Comparison of ENCODE assay signal across 9 mouse cellular contexts in genomic region chr10:7047288-7047918, GRCm38 (mm10). TPM values are rescaled to one million over a fixed set of nuclear protein-coding genes. Genes with fewer than 3 reads are reported as not detected.
DNase-seq lines count a peak whose midpoint lies in the region; ATAC-seq and TF ChIP-seq lines count a peak whose summit lies in the region.
"Had no signal": no experiment of that assay in that cellular context is flagged by ENCODE, and none has a peak within 500 bp of the region (broad histone marks: within the 10 kb centered on the region; RNA-seq: fewer than 3 reads in every experiment).

No protein-coding gene starts in this region.

- no peak overlapping the region for H3K9ac ChIP-seq in liver, postnatal 0 days (replicated peaks)
- no peak overlapping the region for H3K9ac ChIP-seq in kidney, postnatal 0 days (ENCODE audit: low read depth, low read length)
- H3K9ac ChIP-seq in neural tube, embryonic 15.5 days (replicated peaks) = no peak overlapping the region
- H3K9ac ChIP-seq: limb, embryonic 13.5 days had no signal

- no peak for TF ChIP-seq EP300 in liver, postnatal 0 days (IDR thresholded peaks at IDR 0.05; ENCODE audit: low read depth)

- no peaks in the 10 kb centered on the region for H3K9me3 ChIP-seq in liver, postnatal 0 days (ENCODE audit: low read length)
- H3K9me3 ChIP-seq in kidney, postnatal 0 days (replicated peaks; ENCODE audit: low read length) = no peaks in the 10 kb centered on the region
- H3K9me3 ChIP-seq in neural tube, embryonic 15.5 days (replicated peaks) = no peaks in the 10 kb centered on the region
- H3K9me3 ChIP-seq: limb, embryonic 13.5 days had no signal

- H3K4me2 ChIP-seq in liver, postnatal 0 days (ENCODE audit: low read depth, low read length) = no peak overlapping the region
- H3K4me2 ChIP-seq in kidney, postnatal 0 days (ENCODE audit: low read length) = 0 out of 2 replicates have a peak overlapping the region, but pooled peaks have one; percentile 10
- 0 out of 2 replicates have a peak overlapping the region, but pooled peaks have one; percentile 11 for H3K4me2 ChIP-seq in neural tube, embryonic 15.5 days
- H3K4me2 ChIP-seq: limb, embryonic 13.5 days had no signal

- no peaks in the 10 kb centered on the region for H3K36me3 ChIP-seq in liver, postnatal 0 days (replicated peaks; ENCODE audit: insufficient read depth, low read length)
- no peaks in the 10 kb centered on the region for H3K36me3 ChIP-seq in kidney, postnatal 0 days (ENCODE audit: insufficient read depth, low read length)
- H3K36me3 ChIP-seq in neural tube, embryonic 15.5 days = no peaks in the 10 kb centered on the region
- H3K36me3 ChIP-seq: limb, embryonic 13.5 days had no signal

- WGBS in liver, postnatal 0 days (ENCODE audit: insufficient replicate concordance) = 66% methylated on average over 10 of the region's 10 CpGs
- 24% methylated on average over 10 of the region's 10 CpGs for WGBS in kidney, postnatal 0 days
- 39% methylated on average over 10 of the region's 10 CpGs for WGBS in neural tube, embryonic 15.5 days

- H3K4me1 ChIP-seq in liver, postnatal 0 days (ENCODE audit: insufficient read depth) = no peaks in the 10 kb centered on the region
- H3K4me1 ChIP-seq in kidney, postnatal 0 days (replicated peaks; ENCODE audit: insufficient read depth, low read length) = peaks cover 4% of the 10 kb centered on the region; the same call in 1 of the 2 replicates
- peaks cover 7% of the 10 kb centered on the region for H3K4me1 ChIP-seq in neural tube, embryonic 15.5 days

- H3K4me3 ChIP-seq in liver, postnatal 0 days (ENCODE audit: low read depth, low read length) = no peak overlapping the region
- no peak overlapping the region for H3K4me3 ChIP-seq in kidney, postnatal 0 days (replicated peaks; ENCODE audit: low read depth, low read length)
- H3K4me3 ChIP-seq in neural tube, embryonic 15.5 days (replicated peaks) = no peak overlapping the region
- H3K4me3 ChIP-seq: limb, embryonic 13.5 days had no signal

- no peak for TF ChIP-seq CTCF in liver, postnatal 0 days (IDR thresholded peaks at IDR 0.05; ENCODE audit: low read depth)
- no peak for TF ChIP-seq CTCF in kidney, postnatal 0 days (IDR thresholded peaks at IDR 0.05; ENCODE audit: low read depth)

- no peak for ATAC-seq in liver, postnatal 0 days
- no peak; the same call in 1 of the 2 replicates for ATAC-seq in kidney, postnatal 0 days (replicated peaks; ENCODE audit: low FRiP score, low read depth)
- no peak; the same call in 1 of the 2 replicates for ATAC-seq in neural tube, embryonic 15.5 days (ENCODE audit: low FRiP score)
- no peak for ATAC-seq in megakaryocyte progenitor cell, adult 5-6 weeks (replicated peaks; ENCODE audit: poor library complexity)

- H3K27me3 ChIP-seq in liver, postnatal 0 days (ENCODE audit: insufficient read depth, low read length) = no peaks in the 10 kb centered on the region
- no peaks in the 10 kb centered on the region for H3K27me3 ChIP-seq in kidney, postnatal 0 days (ENCODE audit: insufficient read depth, low read length)
- no peaks in the 10 kb centered on the region for H3K27me3 ChIP-seq in neural tube, embryonic 15.5 days (replicated peaks)
- H3K27me3 ChIP-seq: limb, embryonic 13.5 days had no signal

- peak; percentile 73 to 77 for DNase-seq in cerebellum, postnatal 10 days
- no peak for DNase-seq in cerebellum, adult 11 months
- peak; percentile 11 for DNase-seq in liver
- DNase-seq in liver, postnatal 0 days = no peak
- DNase-seq in kidney, postnatal 0 days (ENCODE audit: low spot score) = peak; percentile 83
- no peak for DNase-seq in left cerebral cortex, adult 11 months (ENCODE audit: low spot score)

- H3K27ac ChIP-seq in liver, postnatal 0 days (ENCODE audit: low read depth) = no peak overlapping the region
- no peak overlapping the region for H3K27ac ChIP-seq in kidney, postnatal 0 days
- H3K27ac ChIP-seq in neural tube, embryonic 15.5 days (replicated peaks) = no peak overlapping the region
- H3K27ac ChIP-seq: limb, embryonic 13.5 days had no signal

RNA-seq across cellular contexts. Expression of gene Ipcef1, which starts 4.9 kb away (rescaled TPM):
- polyA plus RNA-seq in liver, postnatal 0 days (2015; fragmentation: Nextera tagmentation; extraction: Ambion mirVana) = 0.85 and 1.1 TPM in 2 replicates
- 2.3 and 2.6 TPM in 2 replicates for polyA plus RNA-seq in kidney, postnatal 0 days (2015; fragmentation: Nextera tagmentation; extraction: Ambion mirVana)
- 2.7 and 3.9 TPM in 2 replicates for polyA plus RNA-seq in neural tube, embryonic 15.5 days (2015; fragmentation: Nextera tagmentation; extraction: Ambion mirVana)
- total RNA-seq in megakaryocyte progenitor cell, adult 5-6 weeks (2015) = 3.6 and 7.5 TPM in 2 replicates
- total RNA-seq in megakaryocyte progenitor cell, adult 5-6 weeks (2017) = 3.6 and 6.1 TPM in 2 replicates

Comparison
In these comparisons a context has a peak if more than half of its experiments do, and no peak if none do; other contexts are left out.
1. DNase-seq: peak in cerebellum, postnatal 10 days (2 of 2), liver (single experiment) and kidney, postnatal 0 days (single experiment); none in cerebellum, adult 11 months (single experiment), liver, postnatal 0 days (single experiment) and left cerebral cortex, adult 11 months (single experiment).